Mouse (Mus musculus) erythroblast, embryonic 14.5 days (primary cell): ENCODE measurements around the gene Cybc1. TPM values are rescaled to one million over a fixed set of nuclear protein-coding genes. Genes with fewer than 3 reads are reported as not detected.
A peak's percentile ranks its signal among the peaks of the same experiment; 100 is the strongest.

Experiments
- H3K27me3 ChIP-seq: 2 replicates; pipeline ENCODE4 v1.6.1; 2012; ENCODE audit warnings: inconsistent platforms; ENCODE audit not compliant: control insufficient read depth
- H3K36me3 ChIP-seq: 2 replicates; pipeline ENCODE4 v1.6.1; 2012; ENCODE audit warnings: mild to moderate bottlenecking, inconsistent platforms; ENCODE audit not compliant: control insufficient read depth
- H3K4me1 ChIP-seq: 2 replicates; pipeline ENCODE4 v1.6.1; 2012; ENCODE audit warnings: inconsistent platforms; ENCODE audit not compliant: control insufficient read depth
- H3K4me3 ChIP-seq: replicated peaks from 2 replicates; pipeline ENCODE3; 2012; ENCODE audit warnings: moderate library complexity, mild to moderate bottlenecking, inconsistent platforms
- H3K9me3 ChIP-seq: 2 replicates; pipeline ENCODE4 v1.6.1; 2012; ENCODE audit warnings: low read length, inconsistent platforms, mixed read lengths; ENCODE audit not compliant: control insufficient read depth
- GATA1 ChIP-seq: IDR thresholded peaks from 2 replicates; pipeline ENCODE4 v1.6.1; 2012; ENCODE audit warnings: low read length, inconsistent platforms, mixed read lengths
- TAL1 ChIP-seq: IDR thresholded peaks from 3 replicates; pipeline ENCODE4 v1.6.1; 2012; ENCODE audit warnings: low read length, inconsistent platforms, mixed read lengths
- polyA plus RNA-seq: library from polyadenylated mRNA; stranded (reverse); fragments of >175 nt; gene quantifications from 2 replicates; pipeline ENCODE4 v1.2.3, GENCODE M21; 2012

The Cybc1 gene
- polyA plus RNA-seq, 1 experiment = 1.4 TPM

DNA sequence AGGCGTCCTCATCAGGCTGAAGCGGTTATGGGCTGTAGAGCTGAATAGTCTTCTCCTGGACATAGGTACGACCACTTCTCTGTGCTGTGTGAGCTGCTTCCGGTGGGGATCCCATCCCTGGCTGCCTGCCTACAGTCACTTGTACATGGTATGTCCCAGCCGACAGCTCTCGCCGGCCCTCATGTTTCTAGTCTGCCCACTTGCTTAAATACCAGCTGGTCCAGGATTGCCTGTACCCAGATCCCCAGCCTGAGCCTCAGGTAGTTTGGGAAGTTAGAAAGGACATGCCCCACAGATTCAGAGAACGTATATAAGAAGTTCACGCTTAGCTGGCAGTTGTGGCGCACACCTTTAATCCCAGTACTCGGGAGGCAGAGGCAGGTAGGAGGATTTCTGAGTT, 9.3 kb downstream of the Cybc1 start:
- TF ChIP-seq TAL1 (no peak), GATA1 (no peak)
- no peak overlapping the region for H3K4me3 ChIP-seq
- H3K36me3 ChIP-seq = peaks cover 83% of the 10 kb centered on the region

DNA sequence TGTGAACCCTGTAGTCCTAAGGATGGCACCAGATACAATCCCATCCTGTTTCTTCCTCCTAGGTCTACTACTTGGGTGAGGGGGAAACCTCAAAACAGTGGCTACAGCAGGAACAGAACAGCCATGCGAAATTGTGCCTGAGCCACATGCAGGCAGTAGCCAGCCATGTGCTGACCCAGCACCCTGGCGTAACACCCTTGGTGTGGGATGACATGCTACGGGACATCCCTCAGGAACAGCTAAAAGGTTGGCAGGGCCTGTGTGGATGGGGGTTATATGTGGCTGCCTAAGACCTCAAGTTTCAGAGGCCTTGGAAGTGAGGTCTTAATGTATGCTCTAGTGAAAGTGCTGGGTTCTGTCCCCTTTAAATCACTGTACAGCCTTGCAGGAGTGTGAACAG, 12.3 kb downstream of the Cybc1 start:
- Histone ChIP-seq H3K4me1 (no peaks in the 10 kb centered on the region; the same call in 1 of the 2 replicates), H3K4me3 (no peak overlapping the region), H3K9me3 (no peaks in the 10 kb centered on the region), H3K27me3 (no peaks in the 10 kb centered on the region), H3K36me3 (peaks cover 67% of the 10 kb centered on the region)
- TF ChIP-seq GATA1 (no peak), TAL1 (no peak)

More for the DNA sequence above, 9.3 kb downstream of the Cybc1 start:
- H3K9me3 ChIP-seq = no peaks in the 10 kb centered on the region
- H3K27me3 ChIP-seq = no peaks in the 10 kb centered on the region
- no peaks in the 10 kb centered on the region; the same call in 1 of the 2 replicates for H3K4me1 ChIP-seq

DNA sequence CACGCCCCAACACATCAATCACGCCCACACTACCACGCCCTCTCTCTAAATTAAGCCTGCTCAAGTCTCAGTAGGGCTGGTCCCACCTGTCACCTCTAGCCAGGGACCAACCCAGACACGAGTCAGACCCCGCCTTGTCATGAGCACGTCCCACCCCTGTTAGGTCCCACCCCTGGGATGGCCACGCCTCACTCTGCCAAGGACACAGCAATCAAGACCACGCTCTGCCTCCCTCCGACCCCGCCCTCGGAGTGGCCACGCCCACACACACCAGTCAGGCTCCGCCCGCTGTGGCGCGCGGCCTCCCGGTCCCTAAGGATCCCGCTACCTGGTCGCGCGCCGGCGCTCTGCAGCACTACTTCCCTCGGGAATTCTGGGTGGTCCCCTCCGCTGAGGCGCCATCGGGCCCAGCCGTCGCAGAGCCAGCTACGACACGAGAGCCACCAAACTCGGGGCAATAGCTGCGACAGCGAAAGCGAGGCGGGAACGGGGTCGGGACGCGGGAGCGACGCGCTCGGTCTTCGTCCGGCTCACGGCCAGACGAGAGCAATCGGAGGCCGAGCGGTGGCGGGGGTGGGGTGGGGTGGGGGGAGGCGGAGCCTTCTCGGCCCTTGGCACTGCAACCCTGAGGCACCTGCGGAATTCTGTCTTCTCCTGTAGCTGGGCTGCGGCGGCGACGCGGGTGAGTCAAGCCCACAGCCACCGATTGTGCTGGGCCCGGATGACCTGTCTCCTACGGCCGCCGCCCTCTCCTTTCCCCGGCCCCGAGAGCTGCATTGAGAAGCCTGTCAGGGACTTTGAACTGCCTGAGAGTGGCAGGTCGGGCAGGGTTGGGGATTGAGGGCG, 24.7 kb downstream of the Cybc1 start, which contains the start of the genes Hexdc and Ogfod3:
Gene Hexdc, plus strand, starts transcription at position 273 of the 846 bp plus-strand sequence.
Gene Ogfod3, minus strand, starts transcription at position 551 of the 846 bp plus-strand sequence.
- TF ChIP-seq TAL1 = no peak
- no peak for TF ChIP-seq GATA1
- H3K4me1 ChIP-seq = peaks cover 26% of the 10 kb centered on the region
- H3K9me3 ChIP-seq = no peaks in the 10 kb centered on the region
- H3K36me3 ChIP-seq = peaks cover 15% of the 10 kb centered on the region
- H3K27me3 ChIP-seq = no peaks in the 10 kb centered on the region
- peak within 1 kb of the TSS; percentile 81 for H3K4me3 ChIP-seq

DNA sequence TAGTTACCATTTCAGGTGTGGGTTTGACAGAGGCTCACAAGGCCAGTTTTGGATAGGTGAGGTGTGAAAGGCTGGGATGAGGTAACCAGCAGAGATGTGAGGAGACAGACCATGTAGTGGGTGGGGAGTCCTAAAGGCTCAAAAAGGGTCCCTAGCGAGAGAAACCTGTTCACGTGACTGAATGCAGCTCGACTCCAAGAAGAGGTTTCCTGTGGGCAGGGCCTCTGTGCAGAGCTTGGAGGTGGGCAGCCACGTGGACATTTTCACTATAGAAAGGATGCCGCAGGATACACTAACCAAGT, 25.3 kb downstream of the Cybc1 start:
- no peaks in the 10 kb centered on the region for H3K27me3 ChIP-seq
- H3K9me3 ChIP-seq = no peaks in the 10 kb centered on the region
- H3K4me3 ChIP-seq = peak overlapping the region; percentile 81
- peaks cover 26% of the 10 kb centered on the region for H3K4me1 ChIP-seq
- H3K36me3 ChIP-seq = peaks cover 12% of the 10 kb centered on the region
- TF ChIP-seq TAL1 (no peak), GATA1 (no peak)

DNA sequence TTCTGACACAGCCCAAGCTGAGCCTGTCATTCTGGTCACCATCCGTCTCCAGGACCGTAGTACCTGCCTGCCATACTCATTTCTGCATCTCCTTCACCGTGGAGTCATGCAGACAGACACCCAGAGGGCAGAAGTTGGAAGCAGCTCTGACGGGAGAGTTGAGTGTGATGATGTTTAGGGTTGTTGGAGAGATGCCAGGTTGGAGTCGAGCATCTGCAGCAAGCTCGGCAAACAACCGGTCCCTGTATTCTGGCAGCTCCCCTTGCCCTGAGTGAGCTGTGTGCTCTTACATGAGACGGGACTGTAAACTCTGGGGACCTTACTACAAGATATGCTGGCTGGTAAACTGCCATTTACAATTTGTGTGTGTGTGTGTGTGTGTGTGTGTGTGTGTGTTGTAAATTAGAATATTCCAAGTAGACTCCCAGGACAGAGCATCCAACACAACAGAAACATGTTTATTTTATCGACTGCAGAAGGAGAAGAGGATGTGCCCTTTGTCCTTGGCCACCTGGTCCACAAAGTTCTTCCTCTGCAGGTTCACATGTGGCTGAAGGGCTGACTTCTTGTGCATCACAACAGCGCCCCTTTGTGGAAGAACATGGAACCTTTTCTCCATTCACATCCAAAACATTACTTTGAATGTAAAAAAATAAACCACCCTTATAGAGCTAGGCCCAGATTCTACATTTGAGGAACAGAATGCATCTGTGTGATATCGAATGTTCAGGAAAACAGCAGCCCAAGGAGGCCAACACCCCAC, 27.5 kb downstream of the Cybc1 start:
- TF ChIP-seq GATA1 (no peak), TAL1 (no peak)
- H3K36me3 ChIP-seq = no peaks in the 10 kb centered on the region
- H3K9me3 ChIP-seq = no peaks in the 10 kb centered on the region
- H3K27me3 ChIP-seq = no peaks in the 10 kb centered on the region
- no peak overlapping the region for H3K4me3 ChIP-seq
- H3K4me1 ChIP-seq = peaks cover 26% of the 10 kb centered on the region

DNA sequence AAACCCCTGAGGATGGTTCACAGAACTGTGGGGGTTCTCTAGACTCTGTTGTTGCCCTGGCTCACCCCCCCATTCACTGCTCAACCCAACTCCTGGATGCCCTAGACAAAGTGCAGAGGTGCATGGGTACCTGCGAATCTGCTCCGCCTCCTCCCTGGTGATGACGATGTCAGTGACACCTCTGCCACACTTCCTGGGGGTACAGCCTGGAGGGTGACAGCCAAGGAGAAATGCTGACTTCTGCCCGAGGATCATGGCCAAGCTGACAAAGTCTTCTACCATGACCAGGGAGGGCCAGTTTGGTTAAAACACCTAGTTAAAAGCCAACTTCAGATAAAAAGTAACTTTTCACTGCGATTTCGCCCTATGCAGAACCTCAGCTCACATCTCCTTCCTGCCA, 28.3 kb downstream of the Cybc1 start:
- peaks cover 26% of the 10 kb centered on the region for H3K4me1 ChIP-seq
- TF ChIP-seq GATA1 (no peak), TAL1 (no peak)
- H3K9me3 ChIP-seq = no peaks in the 10 kb centered on the region
- H3K36me3 ChIP-seq = no peaks in the 10 kb centered on the region
- H3K27me3 ChIP-seq = no peaks in the 10 kb centered on the region
- H3K4me3 ChIP-seq = no peak overlapping the region

DNA sequence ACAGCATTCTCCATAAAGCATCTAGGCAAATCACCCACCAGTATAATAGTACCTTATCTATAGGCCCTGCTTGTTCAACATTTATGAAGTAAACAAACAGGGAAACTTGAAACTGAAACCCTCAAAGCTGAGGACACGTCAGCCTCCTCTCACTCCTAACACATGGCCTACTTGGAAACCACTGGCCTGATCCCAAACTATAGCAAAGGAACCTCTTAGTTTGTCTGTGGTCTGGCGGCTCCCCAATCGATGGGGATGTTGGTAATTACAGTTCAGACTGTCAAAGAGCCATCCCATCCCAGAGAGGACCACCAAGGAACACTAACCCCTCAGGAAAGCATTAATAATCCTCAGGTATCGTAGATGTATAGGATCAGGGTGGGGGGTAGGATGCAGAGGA, 29.3 kb downstream of the Cybc1 start:
- TF ChIP-seq TAL1 (no peak), GATA1 (no peak)
- H3K36me3 ChIP-seq = no peaks in the 10 kb centered on the region
- no peak overlapping the region for H3K4me3 ChIP-seq
- H3K9me3 ChIP-seq = no peaks in the 10 kb centered on the region
- H3K4me1 ChIP-seq = peaks cover 21% of the 10 kb centered on the region
- H3K27me3 ChIP-seq = no peaks in the 10 kb centered on the region

DNA sequence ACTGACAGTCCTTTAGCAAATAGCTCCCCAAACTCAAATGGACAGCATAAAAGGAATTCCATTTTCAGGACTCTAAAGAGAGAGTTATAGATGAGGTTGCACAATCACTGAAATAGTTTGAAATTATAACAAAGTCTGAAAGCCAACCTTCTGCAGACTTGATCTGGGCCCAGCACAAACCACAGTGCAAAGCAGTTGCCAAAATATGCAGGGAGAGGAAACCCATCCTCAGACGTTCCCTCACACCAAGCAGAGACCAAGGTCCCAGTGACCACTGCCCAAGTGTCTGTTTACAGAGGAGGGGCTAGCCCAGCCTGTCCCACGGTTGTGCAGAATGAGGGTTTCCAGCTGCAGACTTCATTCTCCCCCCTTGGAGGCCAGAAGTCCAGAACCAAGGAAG, 30.5 kb downstream of the Cybc1 start:
- H3K4me1 ChIP-seq = peaks cover 9% of the 10 kb centered on the region
- TF ChIP-seq GATA1 (no peak), TAL1 (no peak)
- no peaks in the 10 kb centered on the region; the same call in 1 of the 2 replicates for H3K36me3 ChIP-seq
- H3K4me3 ChIP-seq = no peak overlapping the region
- no peaks in the 10 kb centered on the region for H3K9me3 ChIP-seq
- no peaks in the 10 kb centered on the region for H3K27me3 ChIP-seq

DNA sequence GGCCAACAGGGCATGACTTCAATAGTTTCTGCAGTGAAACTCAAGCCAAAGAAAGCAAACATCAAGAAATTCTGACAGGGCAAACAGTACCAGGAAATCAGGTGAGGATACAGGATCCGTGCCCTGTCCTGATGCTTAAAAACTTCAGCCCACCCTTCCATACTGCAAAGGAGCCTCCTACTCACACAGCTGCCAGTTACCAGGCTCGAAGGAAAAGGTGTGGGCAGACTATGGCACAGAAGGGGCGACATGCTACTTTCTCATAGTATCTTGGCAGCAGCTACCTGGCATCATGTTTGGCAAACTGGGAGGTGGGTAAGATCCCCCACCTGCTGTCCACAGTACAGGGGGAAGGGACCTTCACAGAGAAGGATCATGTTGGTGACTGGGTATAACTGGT, 35.7 kb downstream of the Cybc1 start:
- H3K4me1 ChIP-seq = no peaks in the 10 kb centered on the region; the same call in 1 of the 2 replicates
- H3K9me3 ChIP-seq = no peaks in the 10 kb centered on the region
- H3K4me3 ChIP-seq = no peak overlapping the region
- peaks cover 2% of the 10 kb centered on the region; the same call in 1 of the 2 replicates for H3K36me3 ChIP-seq
- H3K27me3 ChIP-seq = no peaks in the 10 kb centered on the region
- TF ChIP-seq GATA1 (no peak), TAL1 (no peak)
